Mouse (Mus musculus): ENCODE measurements around the gene 1810037I17Rik. TPM values are rescaled to one million over a fixed set of nuclear protein-coding genes. Genes with fewer than 3 reads are reported as not detected.

Gene 1810037I17Rik
- total RNA-seq (2021) = 10 to 100 TPM; 58.1 to 67.2 TPM
- long read RNA-seq, experiment 1, transcript 1810037I17Rik-201 (2 exons, 1,160 nt) = major isoform, 66 of 71 reads
- long read RNA-seq, experiment 1, partial matches to known transcripts = 0 of 71 reads
- long read RNA-seq, experiment 1, other reads (novel, unspliced or antisense) = 5 of 71 reads
- long read RNA-seq, experiment 2, transcript 1810037I17Rik-201 (2 exons, 1,160 nt) = major isoform, 59 of 63 reads
- long read RNA-seq, experiment 2, partial matches to known transcripts = 3 of 63 reads
- long read RNA-seq, experiment 2, other reads (novel, unspliced or antisense) = 1 of 63 reads

DNA sequence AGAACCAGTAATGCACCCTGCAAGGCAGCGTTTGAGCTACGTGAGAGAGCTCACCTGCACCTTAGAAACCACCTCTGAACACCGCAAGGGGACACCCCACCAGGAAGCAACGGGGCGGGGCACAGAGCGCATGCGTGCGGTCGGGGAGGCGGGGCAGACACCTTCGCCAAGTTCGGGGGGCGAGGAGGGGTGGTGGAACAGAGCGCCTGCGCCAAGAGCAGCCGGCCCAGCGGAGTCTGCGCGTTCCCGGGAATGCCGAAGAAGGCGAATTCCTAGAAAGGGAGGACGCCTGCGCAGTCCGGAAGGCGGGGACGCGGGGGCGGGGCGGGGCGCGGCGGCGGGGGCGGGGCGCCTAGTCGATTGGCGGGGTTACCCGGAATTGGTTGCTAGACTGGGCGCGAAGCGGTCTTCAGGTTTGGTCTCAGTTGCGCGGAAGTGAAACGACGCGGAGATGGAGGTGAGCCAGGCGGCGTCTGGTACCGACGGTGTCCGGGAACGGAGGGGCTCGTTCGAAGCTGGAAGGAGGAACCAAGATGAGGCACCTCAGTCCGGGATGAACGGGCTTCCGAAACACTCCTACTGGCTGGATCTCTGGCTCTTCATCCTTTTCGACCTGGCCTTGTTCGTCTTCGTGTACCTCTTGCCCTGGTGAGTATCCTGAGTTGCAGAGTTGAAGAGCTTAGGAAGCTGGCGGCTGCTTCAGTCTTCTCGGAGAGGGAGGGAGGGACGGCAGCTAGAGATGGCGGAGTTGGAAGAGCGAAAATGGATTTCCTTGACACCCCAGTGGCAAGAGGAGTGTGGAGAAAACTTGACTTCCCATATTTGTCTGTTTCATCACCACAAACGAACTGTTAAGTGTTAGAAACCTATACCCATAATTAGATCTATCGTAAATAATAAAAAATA is at the start of gene 1810037I17Rik:
TSS of gene 1810037I17Rik (plus strand) at position 195 of the 906 bp plus-strand sequence.
- peak; percentile 95 to 98 for DNase-seq (ENCODE audit: low spot score in 2 of 2)

DNA sequence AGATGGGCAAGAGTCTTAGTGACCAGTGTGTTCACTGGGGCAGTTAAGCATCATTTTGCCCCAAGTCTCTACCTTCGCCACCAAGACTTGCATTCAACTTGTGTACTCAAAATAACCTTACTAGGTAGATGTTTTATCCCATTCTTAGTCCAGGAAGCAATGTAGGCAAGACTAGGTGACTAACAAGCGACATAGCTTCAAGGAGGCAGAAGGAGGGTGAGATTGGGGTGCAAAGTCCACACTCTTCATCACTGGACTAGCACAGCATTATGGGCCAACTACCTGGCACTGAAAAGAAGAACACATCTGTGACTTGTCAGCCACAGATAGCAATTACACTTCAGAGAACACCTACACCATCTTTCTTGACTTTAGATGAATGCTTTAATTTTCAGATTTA is 47.1 kb upstream of the 1810037I17Rik start:
- DNase-seq (ENCODE audit: low spot score in 2 of 2) = no peak

DNA sequence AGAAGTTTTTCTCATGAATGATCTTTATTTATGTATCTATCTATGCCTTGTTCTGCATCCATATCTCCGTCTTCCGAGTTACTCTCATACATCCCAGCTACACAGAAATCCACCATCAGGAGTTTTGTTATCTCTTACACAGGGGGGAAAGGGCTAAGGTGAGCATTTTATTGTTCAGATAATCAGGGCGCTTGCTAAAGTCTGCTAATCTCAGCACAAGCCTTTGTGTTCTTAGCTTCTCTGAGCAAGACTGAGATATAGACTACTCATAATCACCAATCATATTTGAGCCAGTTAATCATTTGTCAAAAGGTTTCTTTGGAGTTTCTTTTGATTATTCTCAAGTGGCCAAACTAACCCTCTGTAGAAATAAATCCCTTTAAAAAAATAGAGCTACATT is 46.5 kb upstream of the 1810037I17Rik start:
- DNase-seq (ENCODE audit: low spot score in 2 of 2) = no peak

DNA sequence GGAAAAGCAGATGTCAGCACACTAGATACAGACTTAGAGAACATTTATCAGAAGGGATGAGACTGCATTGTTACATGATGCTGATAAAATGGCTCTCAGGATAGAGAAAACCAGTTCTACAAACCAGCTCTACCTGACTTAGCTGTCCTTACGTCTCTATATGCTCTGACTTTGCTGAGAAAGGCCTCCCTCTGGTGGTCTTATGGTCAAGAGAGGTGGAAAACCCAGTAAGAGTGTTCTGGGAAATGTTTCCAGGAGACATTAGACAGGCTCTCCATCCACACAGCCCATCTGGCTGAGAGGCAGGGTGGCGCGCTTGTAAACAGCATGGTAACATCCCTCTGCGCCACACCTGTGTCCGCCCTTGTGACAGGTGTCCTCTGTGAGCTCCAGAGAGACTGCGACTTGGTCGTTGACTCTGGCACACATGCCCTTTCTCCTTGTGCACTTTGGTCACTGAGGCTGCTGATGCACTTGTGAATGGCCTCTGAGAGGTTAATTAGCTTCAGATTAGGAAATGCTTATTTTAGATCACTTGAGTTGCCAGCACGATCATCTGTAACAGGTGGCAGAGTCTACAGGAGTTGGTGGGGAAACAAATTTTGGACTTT is 45.2 kb upstream of the 1810037I17Rik start:
- DNase-seq (ENCODE audit: low spot score in 2 of 2) = no peak

DNA sequence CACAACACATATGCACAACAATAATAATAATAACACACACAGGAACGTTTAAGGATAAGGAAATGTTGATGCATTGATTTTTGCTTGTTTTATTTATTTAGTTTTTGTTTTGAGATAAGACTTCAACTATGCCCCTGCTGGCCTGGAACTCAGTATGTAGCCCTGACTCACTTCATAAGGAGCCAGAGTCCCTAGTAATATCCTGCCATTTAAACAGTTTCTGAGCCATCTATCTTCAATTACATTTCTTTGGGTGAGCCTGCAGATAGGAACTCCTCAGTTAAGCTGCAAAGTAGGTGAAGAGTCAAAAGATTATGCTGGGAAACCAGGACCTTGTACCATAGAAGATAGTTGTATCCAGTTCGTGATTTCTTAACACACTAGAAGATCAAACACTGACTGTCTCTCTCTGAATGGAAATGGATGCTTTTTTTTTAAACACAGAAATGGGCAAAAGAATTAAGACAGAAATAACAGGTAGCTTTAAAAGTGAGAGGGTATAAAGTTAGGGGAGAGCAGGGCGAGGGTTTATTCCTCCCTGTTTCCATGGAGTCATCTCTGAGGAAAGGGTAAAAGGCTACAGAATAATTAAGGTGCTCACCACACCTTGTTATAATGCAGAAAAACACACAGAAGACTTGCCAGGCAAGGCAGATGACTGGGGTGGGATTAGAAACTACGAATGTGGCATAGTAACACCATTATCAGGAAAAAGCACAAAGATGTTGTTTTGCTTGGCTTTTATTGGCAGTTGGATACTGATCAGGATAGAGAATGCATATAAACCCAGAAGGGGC is 36.3 kb upstream of the 1810037I17Rik start:
- no peak for DNase-seq (ENCODE audit: low spot score in 2 of 2)

DNA sequence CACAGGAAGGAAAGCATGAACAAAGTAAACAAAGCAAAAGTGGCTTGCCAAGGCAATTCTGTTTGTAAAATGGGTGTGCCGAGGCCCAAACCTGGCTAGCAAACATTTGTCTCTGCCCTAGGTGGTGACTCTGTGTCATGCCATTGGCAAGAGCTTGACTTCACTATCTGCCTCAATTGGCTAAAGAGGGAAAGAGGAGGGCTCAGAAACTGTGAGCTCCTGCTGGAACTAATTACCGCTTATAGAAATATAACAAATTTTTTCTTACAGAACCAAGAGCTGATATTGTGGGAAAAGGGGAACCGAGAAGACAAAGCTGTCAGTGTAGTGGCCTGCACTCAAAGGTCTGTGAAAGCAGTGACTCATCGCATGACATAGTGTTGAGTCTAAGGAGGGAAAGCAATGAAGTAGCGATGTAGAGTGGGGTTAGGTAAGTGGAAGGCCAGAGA is 35.6 kb upstream of the 1810037I17Rik start:
- DNase-seq (ENCODE audit: low spot score in 2 of 2) = no peak

DNA sequence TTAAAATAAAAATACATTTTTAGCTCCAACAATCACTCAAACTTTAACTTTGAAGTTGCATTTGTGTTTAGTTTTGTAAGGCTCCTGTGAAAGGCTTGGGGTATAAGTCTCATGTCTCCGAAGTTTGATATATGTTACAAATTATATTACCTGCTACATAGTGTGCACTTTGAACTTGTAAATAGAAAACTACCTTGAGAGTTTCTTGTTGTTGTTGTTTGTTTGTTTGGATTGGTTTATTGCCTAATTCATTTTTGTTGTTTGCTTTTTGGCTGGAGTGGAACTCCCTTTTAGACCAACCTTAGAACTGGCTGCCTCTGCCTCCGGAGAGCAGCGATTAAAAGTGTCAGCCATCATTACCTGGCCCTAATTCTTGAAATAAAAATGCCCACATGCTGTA is 29.2 kb upstream of the 1810037I17Rik start, which contains the start of gene Fabp2:
TSS of gene Fabp2 (plus strand) at position 301 of the 400 bp plus-strand sequence.
- DNase-seq (ENCODE audit: low spot score in 2 of 2) = no peak

DNA sequence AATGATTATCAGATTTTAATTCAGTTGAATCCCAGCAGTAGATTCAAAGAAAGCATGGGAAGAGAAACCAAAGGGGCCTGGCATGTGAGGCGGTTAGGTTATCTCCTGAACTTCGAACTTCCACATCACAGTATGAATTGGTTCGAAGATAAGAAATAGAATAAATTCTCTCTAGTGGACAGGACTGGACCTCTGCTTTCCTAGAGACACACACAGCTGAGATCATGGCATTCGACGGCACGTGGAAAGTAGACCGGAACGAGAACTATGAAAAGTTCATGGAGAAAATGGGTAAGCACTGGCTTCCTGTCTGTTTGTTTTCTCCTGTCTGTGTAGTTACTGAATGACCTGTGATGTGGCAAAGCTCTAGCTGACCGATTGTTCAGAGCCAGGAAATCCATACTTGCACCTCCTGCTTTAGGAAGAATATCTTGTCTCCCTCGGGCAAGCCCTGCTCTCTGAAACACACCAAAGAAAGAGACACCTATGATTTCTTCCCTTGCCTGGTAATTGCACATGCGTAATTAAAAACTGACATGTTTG is 28.7 kb upstream of the 1810037I17Rik start:
- DNase-seq (ENCODE audit: low spot score in 2 of 2) = no peak

DNA sequence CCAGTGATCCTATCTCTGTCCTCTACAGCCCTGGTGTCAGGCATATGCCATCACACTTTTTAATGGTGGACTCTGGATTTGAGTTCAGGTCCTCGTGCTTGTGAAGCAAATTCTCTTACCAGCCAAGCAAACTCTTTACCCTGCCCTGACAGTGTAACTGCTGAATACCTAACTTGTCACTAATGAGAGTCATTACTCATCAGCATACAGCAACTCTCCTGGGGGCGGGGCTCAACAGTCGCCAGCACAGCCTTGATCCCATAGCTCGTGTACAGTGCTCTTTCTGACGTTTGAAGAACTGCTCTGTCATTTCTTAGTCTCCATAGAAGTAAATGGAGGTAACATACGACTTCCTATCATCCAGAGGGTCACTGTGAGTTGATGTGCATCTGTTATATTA is 25.7 kb upstream of the 1810037I17Rik start:
- no peak for DNase-seq (ENCODE audit: low spot score in 2 of 2)

DNA sequence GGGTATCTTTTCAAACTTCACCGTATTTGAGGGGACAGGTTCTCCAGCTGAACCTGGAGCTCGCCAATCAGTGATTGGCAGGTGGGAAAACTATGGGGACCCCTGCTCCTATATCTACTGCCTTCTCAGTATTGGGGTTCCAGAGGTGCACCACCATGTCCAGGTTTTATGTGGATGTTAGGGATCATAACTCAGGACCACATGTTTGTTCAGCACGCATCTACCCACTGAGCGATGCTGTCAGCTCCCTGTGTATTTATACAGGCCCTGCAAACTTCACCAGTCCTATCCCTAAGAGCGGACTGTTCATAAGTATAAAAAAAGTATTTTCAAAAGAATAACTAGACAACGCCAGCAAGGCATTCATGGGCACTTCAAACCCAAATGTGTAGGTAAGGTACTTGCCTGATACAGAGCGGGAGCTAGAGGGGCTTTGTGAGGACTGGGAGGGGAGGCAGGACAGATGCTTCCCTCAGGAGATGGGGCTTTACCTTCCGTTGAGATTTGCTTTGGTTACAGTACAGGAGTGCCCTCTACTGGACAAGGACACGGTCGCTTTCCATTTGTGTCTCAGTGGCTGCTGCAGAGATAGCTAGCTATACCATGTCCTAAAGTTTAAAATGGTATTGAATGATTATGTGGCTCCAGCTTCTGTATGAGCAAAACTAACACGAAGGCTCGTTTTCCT is 20.1 kb upstream of the 1810037I17Rik start:
- DNase-seq (ENCODE audit: low spot score in 2 of 2) = no peak

DNA sequence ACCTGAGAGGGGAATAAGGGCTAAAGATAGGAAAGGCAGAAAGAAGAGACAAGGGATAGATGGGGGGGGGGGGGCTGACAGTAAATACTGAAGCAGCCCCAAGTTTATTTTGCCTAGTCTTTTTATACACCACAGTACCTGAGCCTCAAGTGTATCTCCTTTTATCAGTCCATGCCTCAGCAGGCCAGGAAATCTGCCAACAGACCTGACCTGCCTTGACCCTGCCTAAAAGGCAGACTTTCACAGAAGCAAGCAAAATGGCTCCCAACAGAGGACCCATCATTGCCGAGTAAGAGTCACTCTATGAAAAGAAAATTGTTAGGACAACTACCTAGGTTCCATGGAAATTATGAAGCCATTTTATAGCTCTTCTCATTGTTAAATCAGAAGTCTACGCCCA is 16.2 kb upstream of the 1810037I17Rik start:
- no peak for DNase-seq (ENCODE audit: low spot score in 2 of 2)

DNA sequence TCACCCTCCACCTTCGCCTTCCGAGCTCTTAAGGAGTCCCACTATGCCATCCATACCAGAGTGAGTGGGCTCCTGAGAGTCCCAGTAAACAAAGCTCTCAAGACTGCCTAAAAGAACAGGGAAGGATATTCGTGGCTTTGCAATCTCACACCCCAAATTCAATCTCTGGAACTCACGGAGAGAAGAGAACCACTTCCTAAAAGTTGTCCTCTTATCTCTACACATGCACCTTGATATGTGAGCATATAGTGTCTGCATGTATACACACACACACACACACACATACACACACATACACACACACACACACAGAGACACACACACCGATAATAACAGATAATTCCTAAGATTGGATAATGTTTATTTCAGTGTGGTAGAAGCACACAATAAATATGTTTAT is 8.5 kb upstream of the 1810037I17Rik start:
- DNase-seq (ENCODE audit: low spot score in 2 of 2) = no peak

DNA sequence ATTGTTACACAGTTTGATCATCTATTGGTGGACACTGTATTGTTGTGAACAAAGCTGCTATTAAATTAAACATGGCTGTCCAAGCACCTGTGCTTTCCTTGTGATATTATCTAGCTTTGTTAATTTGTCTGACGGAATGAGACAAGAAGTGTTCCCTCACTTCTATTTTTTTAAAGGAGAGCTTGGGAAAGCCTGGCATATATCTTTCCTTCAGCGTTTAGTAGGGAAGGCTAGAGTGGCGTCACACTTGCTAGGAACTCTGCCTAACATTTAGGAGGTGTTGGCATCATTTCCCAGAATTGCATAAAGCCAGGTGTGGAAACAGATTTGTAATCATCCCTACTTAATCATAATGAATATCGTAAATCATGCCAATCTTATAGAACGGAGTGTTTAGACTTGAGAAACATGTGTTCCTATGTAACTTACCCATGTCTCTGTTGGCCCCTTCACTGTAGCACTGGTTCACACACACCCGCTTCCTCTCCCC is 7.8 kb upstream of the 1810037I17Rik start:
- no peak for DNase-seq (ENCODE audit: low spot score in 2 of 2)

DNA sequence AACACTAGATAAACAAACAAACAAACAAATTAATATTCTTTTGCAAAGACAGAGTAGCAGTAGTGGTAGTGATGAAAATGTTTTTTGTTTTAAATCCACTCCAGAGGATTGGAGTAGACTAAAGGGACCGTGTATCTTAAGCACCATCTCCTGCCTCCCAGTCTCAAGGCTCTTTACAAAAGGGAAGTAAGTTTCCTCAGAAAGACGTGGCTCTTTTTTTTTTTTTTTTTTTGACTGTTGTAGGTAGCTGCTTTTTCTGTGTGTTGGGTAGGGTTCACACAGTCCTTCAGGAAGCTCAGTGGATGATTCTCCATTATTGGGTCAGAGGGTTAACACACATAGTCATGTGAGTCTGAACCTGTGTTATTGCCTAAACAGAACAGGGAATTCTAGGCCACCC is 5.3 kb upstream of the 1810037I17Rik start:
- DNase-seq (ENCODE audit: low spot score in 2 of 2) = no peak

DNA sequence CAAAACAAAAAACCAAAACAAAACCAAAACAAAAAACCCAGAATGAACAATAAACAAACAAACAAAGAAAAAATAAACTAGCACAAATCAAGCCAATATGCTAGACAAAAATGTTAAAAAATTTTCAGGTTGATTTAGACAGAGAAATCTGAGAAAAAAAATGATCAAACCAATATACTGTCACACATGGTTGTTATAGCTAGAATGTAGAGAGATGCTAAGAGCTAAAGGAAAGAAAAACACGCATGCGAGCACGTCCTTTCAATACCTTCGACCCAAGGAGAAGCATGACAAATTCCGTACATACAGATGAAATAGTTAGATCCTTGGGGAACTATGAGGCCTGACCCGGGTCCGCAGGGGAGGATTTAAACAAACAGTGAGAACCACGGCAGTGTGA is 4.7 kb upstream of the 1810037I17Rik start, which contains the start of gene Gm10959:
TSS of gene Gm10959 (minus strand) at position 101 of the 400 bp plus-strand sequence.
- no peak for DNase-seq (ENCODE audit: low spot score in 2 of 2)

DNA sequence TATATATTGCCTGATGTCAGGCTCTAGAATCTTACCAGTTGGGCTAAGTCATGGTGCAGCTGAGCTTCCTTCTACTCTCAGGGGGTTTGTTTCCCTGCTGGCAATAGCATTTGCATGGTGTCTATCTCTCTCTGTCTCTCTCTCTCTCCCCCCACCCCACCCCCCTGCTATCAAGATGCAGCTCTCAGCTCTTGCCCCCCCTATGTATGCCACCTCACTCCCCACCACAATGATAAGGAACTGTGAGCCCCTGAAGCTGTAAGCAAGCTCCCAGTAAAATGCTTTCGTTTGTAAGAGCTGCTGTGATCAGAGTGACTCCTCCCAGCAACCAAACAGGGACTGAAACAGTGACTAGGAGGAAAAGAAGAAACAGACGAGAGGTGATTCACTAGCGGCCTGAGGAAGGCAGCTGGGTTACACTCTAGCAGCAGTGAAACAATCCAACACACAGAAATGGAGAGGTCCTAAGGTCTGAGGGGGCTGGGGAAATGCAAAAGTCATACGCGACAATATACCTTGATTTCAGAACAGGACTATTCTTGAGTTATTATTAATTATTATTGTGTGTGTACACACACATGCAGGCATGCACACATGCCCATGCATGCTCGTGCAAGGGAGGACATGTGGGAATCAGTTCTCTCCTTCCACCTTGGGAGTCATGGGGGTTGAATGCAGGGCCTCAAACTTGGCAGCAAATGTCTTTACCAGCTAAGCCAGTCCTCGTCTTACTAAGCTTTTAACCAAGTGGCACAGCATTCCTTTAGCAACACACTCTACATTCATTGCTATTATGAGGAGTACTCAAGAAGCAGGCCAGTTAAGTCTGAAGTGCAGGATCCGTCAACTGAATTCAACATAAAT is 3.2 kb upstream of the 1810037I17Rik start:
- DNase-seq (ENCODE audit: low spot score in 2 of 2) = no peak

DNA sequence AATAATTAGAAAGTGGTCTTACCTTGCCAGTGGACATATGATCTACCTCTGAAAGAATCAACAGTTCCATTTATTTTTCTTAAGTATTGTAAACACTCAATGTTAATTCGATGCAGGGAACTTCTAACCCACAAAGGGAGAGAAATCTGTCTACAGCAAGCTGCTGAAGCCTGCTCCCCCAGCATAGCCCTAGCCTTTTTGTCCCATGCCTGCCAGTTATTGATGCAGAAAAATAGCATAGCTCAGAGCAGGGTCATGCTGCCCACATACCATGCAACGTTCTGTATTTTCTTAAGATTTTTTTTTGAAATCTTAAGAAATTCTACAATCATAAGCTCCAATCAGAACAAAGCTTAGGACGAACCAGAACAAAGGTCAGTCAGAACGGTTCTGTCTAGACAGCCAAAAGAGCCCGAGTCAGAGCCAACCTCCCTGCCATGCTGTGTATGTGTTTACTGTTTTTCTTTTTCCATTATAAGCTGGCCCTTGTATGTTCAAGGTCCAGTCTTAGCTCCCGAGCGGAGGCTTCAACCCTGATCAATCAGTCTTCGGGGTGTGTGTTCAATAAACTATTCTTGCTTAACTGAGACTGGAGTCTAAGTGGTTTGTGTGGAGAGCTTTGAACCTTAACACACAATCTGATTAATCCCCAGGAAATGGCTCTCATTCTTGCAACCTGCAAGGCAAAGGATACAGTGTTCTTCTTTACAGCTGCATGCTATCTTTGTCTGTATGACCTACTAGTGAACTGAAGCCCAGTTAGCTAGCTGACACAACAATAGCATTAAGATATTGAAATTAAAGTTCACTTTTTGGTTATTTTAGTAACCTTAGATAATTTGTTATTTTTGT is 2.1 kb upstream of the 1810037I17Rik start:
- DNase-seq (ENCODE audit: low spot score in 2 of 2) = no peak

DNA sequence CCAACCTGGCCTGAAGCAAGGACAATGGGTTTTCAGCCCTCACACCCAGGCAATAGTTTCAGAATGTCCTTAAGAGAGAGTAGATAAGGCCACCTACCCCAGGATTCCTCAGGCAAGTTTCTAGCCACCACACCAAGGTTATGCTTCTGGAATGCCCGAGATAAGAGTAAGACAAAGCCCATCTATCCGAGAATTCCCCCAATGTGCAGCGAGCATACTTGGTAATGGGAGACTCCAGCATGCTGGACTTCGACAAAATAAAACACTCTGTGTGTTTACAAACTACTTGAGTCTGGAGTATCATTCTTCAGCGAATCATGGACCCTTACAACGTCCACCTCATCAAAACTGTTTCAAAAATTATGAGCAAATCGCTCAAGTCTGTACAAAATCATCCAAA is 856 bp upstream of the 1810037I17Rik start:
- DNase-seq (ENCODE audit: low spot score in 2 of 2) = no peak
